22 mouse cellular contexts compared by ENCODE assay signal in genomic region chr8:78269281-78269680, GRCm38 (mm10). TPM values are rescaled to one million over a fixed set of nuclear protein-coding genes. Genes with fewer than 3 reads are reported as not detected.
"Had no signal": no experiment of that assay in that cellular context is flagged by ENCODE, and none has a peak within 500 bp of the region (broad histone marks: within the 10 kb centered on the region; RNA-seq: fewer than 3 reads in every experiment).

No protein-coding gene starts in this region.

- H3K9ac ChIP-seq: kidney, embryonic 15.5 days; limb, embryonic 12.5 days; limb, embryonic 15.5 days; liver, embryonic 13.5 days had no signal

- DNase-seq: kidney, adult 8-10 months; kidney, postnatal 10 days; kidney, postnatal 36 days; left cerebral cortex, postnatal 4 days; liver, embryonic 13.5 days; lung, adult 2 months; lung, postnatal 14 days; lung, postnatal 4 days; midbrain, embryonic 14.5 days; thymus, adult 18-20 months; thymus, postnatal 14 days had no signal

- H3K36me3 ChIP-seq: kidney, embryonic 15.5 days; limb, embryonic 12.5 days; limb, embryonic 15.5 days; liver, embryonic 13.5 days had no signal

- H3K4me1 ChIP-seq: liver, embryonic 13.5 days had no signal

- H3K27me3 ChIP-seq: kidney, embryonic 15.5 days; limb, embryonic 12.5 days; limb, embryonic 15.5 days; liver, embryonic 13.5 days had no signal

- H3K4me3 ChIP-seq: kidney, embryonic 15.5 days; limb, embryonic 12.5 days; limb, embryonic 15.5 days; liver, embryonic 13.5 days had no signal

- H3K27ac ChIP-seq: kidney, embryonic 15.5 days; limb, embryonic 12.5 days; limb, embryonic 15.5 days; liver, embryonic 13.5 days had no signal

RNA-seq across cellular contexts. Expression of gene Ttc29, which starts 56.2 kb away (rescaled TPM):
- total RNA-seq: left cerebral cortex, postnatal 14 days; megakaryocyte progenitor cell, adult 5-6 weeks; megakaryocyte-erythroid progenitor cell, adult 5-6 weeks had no signal
- polyA plus RNA-seq: kidney, embryonic 15.5 days; limb, embryonic 12.5 days; liver, embryonic 13.5 days; liver, embryonic 16.5 days; neural tube, embryonic 11.5 days; small intestine, adult 2 months; spleen, adult 2 months; urinary bladder, adult 2 months had no signal
